Mouse (Mus musculus) midbrain, postnatal 0 days (tissue): Measurements from ENCODE around the gene Dab2ip. TPM values are rescaled to one million over a fixed set of nuclear protein-coding genes. Genes with fewer than 3 reads are reported as not detected.
A peak's percentile ranks its signal among the peaks of the same experiment; 100 is the strongest.

ENCODE experiments used
- ATAC-seq: fragments of 200-750 bp; cut with Nextera tagmentation; 2 replicates; pipeline ENCODE4 v1.8.0; 2017; ENCODE audit warnings: moderate number of reproducible peaks, mild to moderate bottlenecking, moderate TSS enrichment, moderate library complexity; ENCODE audit not compliant: low FRiP score
- DNase-seq: peaks from one replicate; pipeline ENCODE4 v3.0.0-alpha.2; 2015; ENCODE audit warnings: low spot score
- H3K27ac ChIP-seq: fragments of 300-500 bp; sonication (generic); 2 replicates; pipeline ENCODE4 v1.5.1; 2014; ENCODE audit warnings: low read depth, mild to moderate bottlenecking, low read length, mixed read lengths
- H3K27me3 ChIP-seq: fragments of 300-500 bp; sonication (generic); 2 replicates; pipeline ENCODE4 v1.6.1; 2014; ENCODE audit warnings: low read length, control low read depth, mixed read lengths; ENCODE audit not compliant: insufficient read depth
- H3K36me3 ChIP-seq: fragments of 300-500 bp; sonication (generic); 2 replicates; pipeline ENCODE4 v1.6.1; 2014; ENCODE audit warnings: low read length, control low read depth, mixed read lengths; ENCODE audit not compliant: insufficient read depth
- H3K4me1 ChIP-seq: fragments of 300-500 bp; sonication (generic); 2 replicates; pipeline ENCODE4 v1.6.1; 2014; ENCODE audit warnings: mild to moderate bottlenecking, control low read depth, antibody characterized with exemption, low read length, mixed read lengths; ENCODE audit not compliant: insufficient read depth
- H3K4me2 ChIP-seq: fragments of 300-500 bp; sonication (generic); 2 replicates; pipeline ENCODE4 v1.6.1; 2014; ENCODE audit warnings: low read depth, mild to moderate bottlenecking, low read length, mixed read lengths; ENCODE audit not compliant: poor library complexity, severe bottlenecking
- H3K4me3 ChIP-seq: fragments of 300-500 bp; sonication (generic); 2 replicates; pipeline ENCODE4 v1.5.1; 2014; ENCODE audit warnings: low read depth, mild to moderate bottlenecking, low read length, moderate library complexity
- H3K9ac ChIP-seq: fragments of 300-500 bp; sonication (generic); replicated peaks from 2 replicates; pipeline ENCODE4 v1.6.1; 2014; ENCODE audit warnings: mild to moderate bottlenecking, low read length, moderate library complexity, mixed read lengths; ENCODE audit not compliant: poor library complexity, severe bottlenecking
- H3K9me3 ChIP-seq: fragments of 300-500 bp; sonication (generic); 2 replicates; pipeline ENCODE4 v1.6.1; 2016; ENCODE audit warnings: low read length, control low read depth
- CTCF ChIP-seq: IDR thresholded peaks from 2 replicates; pipeline ENCODE4 v1.5.1; 2016; ENCODE audit warnings: antibody characterized with exemption, mild to moderate bottlenecking
- WGBS: fragments of 180-500 bp; shearing (Covaris S2); extraction: QIAGEN DNeasy Blood & Tissue Kit; methylation state at CpG from one replicate; pipeline ENCODE4 v1.1.7; 2014; 5-methylcytosine and 5-hydroxymethylcytosine counted together
- polyA plus RNA-seq: library from polyadenylated mRNA; unstranded; fragments of >200 nt; fragmentation: Nextera tagmentation; extraction: Ambion mirVana; gene quantifications from 2 replicates; pipeline ENCODE4 v1.2.1, GENCODE M21; 2015
- total RNA-seq: library from RNA; depleted of rRNA; stranded (reverse); fragments of >200 nt; gene quantifications from 2 replicates; pipeline ENCODE4 v1.2.3, GENCODE M21; 2014

Gene Dab2ip
- total and polyA plus RNA-seq, 2 experiments from 2014 or later, result 73.3 to 175 TPM

DNA sequence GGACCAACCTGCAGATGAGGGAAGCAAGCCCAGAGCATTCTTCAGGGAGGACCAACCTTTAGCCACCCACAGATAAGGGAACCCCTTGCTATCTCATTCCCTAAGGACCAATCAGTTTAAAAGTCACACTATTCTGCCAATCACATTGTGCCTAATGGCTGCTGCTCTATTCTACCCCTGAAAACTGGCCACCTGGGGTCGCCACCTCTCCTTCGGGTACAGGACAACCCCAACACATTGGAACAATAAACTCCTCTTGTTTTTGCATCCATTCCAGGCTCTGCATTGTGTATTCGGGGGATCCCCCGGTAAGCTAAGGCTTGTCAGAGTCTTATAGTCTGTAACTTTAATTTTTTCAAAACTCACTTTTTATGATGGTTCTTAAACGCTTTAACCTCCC, 203.4 kb downstream of the Dab2ip start:
- no peak for ATAC-seq
- no peaks in the 10 kb centered on the region for H3K36me3 ChIP-seq
- H3K9ac ChIP-seq, result no peak overlapping the region
- no peak for DNase-seq
- no peaks in the 10 kb centered on the region for H3K4me1 ChIP-seq
- no peak for TF ChIP-seq CTCF
- H3K9me3 ChIP-seq, result no peaks in the 10 kb centered on the region
- no peaks in the 10 kb centered on the region for H3K27me3 ChIP-seq
- no peak overlapping the region for H3K4me3 ChIP-seq
- no peak overlapping the region for H3K4me2 ChIP-seq
- no peak overlapping the region for H3K27ac ChIP-seq
- WGBS, result 90% methylated on average over 5 of the region's 5 CpGs

DNA sequence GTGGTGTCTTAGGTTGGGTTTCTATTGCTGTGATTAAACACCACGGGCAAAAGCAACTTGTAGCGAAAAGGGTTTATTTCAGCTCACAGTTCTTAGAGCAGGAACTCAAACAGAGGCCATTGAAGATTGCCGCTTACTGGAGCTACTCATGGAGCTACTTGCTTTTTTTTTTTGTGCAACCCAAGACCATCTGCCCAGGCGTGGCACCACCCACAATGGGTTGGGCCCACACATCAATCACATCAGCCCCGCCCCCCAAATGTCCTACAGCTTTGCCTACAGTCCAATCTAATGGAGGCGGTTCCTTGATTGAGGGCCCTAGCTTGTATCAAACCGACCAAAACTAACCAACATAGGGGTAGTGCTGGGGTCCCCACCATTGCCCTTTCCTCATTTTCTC, 205.8 kb downstream of the Dab2ip start:
- no peaks in the 10 kb centered on the region for H3K27me3 ChIP-seq
- ATAC-seq, result no peak
- H3K4me1 ChIP-seq, result no peaks in the 10 kb centered on the region
- H3K36me3 ChIP-seq, result no peaks in the 10 kb centered on the region
- no peak overlapping the region for H3K27ac ChIP-seq
- 93% methylated on average over 7 of the region's 7 CpGs for WGBS
- DNase-seq, result no peak
- H3K9me3 ChIP-seq, result no peaks in the 10 kb centered on the region
- H3K4me3 ChIP-seq, result no peak overlapping the region
- H3K9ac ChIP-seq, result no peak overlapping the region
- TF ChIP-seq CTCF, result no peak
- no peak overlapping the region for H3K4me2 ChIP-seq

DNA sequence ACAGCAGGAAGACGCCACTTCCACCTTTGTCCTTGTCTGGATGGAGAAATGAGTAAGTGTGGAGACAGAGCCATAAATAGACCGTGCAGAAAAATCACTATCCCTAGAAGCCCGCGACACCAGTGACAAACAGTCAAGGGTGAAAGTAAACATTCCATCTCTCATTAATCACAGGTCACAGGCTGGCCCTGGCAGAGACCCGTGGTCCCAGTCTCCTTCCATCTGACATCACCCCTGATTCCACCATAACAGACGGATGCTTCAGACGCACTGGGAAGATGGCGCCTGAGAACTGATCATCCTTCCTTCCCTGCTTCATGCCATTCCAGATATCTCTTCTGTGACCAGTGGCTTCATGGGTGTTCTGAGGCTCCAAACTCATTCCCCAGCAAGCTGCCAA, 206.3 kb downstream of the Dab2ip start:
- TF ChIP-seq CTCF, result no peak
- H3K27me3 ChIP-seq, result no peaks in the 10 kb centered on the region
- no peaks in the 10 kb centered on the region for H3K9me3 ChIP-seq
- no peak overlapping the region for H3K4me2 ChIP-seq
- H3K9ac ChIP-seq, result no peak overlapping the region
- H3K4me3 ChIP-seq, result no peak overlapping the region
- WGBS, result 91% methylated on average over 8 of the region's 8 CpGs
- ATAC-seq (no peak), DNase-seq (no peak)
- H3K27ac ChIP-seq, result no peak overlapping the region
- H3K4me1 ChIP-seq, result no peaks in the 10 kb centered on the region
- H3K36me3 ChIP-seq, result no peaks in the 10 kb centered on the region

DNA sequence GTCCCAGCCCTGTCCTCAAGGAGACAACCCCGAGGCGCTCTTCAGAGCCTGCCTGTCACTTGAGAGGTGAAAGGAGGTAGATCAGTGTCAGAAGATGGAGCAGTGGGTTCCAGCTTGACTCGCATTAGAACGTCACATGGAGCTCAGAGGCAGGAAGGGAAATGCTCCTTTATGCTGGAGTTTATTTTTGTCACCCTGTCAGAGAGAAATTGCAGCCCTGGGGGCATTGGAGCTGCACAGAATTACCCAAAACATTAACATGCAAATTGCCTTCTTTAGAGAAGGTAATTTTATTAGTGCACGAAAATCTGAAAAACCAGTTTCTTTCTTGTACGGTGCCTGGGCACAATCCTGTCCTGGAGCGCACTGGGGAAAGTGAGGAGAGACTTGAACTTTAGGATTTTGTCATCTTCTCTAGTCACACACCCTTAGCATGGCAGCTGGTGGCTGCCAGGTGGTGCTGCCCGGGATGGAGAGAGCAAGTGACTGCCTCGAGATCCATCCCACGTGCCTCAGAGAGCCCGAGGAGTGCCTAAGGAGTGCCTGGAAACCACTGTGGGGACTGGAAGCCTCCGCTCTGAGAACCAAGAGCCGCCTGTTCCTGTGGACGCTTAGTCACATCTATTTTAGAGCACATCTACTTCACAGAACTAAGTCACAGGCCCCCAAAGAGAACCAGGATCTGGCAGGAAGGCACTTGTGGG, 209.9 kb downstream of the Dab2ip start:
- WGBS, result 44% methylated on average over 14 of the region's 14 CpGs
- DNase-seq, result peak; percentile 22
- no peak for ATAC-seq
- no peaks in the 10 kb centered on the region for H3K27me3 ChIP-seq
- no peaks in the 10 kb centered on the region for H3K4me1 ChIP-seq
- H3K9me3 ChIP-seq, result no peaks in the 10 kb centered on the region
- no peak overlapping the region for H3K4me3 ChIP-seq
- H3K4me2 ChIP-seq, result no peak overlapping the region
- no peak for TF ChIP-seq CTCF
- no peak overlapping the region for H3K9ac ChIP-seq
- no peak overlapping the region for H3K27ac ChIP-seq
- H3K36me3 ChIP-seq, result no peaks in the 10 kb centered on the region

DNA sequence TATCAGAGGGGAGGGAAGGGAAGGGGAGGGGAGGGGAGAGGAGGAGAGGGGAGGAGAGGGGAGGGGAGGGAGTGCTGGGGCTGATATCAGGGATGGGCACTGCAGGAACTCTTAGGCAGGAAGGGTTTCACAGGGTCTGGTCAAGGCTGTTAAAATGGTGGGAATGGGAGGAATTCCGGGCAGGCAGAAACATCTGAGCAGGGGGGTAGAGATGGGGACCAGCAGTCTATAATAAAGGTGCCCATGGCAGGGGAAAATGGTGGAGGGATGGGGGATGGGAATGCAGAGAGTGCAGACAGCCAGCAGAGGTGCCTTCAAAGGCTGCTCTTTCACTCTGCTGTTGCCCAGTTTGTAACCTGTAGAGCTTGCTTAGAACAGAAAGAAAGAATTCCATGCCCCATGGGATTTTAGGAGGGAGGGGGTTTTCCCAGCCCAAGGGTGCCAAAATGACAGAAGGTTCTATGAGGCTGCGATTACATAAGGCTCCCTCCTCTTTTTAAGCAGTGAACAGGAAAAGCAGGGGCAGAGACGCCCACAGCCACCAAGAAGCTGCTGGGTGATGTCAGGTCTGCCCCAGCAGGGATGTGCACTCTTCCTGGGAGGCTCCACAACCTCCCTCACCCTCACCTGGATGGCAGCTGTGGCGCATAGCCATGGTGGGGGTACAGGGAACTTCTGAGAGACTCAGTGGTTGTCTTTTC, 210.6 kb downstream of the Dab2ip start:
- DNase-seq, result no peak

DNA sequence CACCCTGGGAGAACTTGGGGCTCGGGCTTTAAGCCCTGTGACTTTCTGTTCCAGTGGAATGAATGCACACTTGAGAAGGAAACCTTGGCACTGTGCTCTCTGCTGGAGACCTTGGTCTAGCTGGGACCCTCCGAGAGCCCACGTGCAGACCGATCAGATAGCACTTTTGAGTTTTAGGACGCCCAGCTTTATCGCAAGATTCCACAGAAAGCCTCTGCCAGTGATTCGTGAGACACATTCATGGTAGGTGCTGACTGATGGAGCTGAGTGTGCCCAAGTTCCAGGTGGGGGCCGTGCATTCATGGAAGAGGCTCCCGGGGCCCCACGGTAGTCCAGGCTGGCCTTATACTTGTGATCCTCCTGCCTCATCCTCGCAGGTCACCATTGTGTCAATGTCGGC, 211.3 kb downstream of the Dab2ip start:
- ATAC-seq, result no peak
- 88% methylated on average over 12 of the region's 12 CpGs for WGBS
- no peaks in the 10 kb centered on the region for H3K9me3 ChIP-seq
- H3K27me3 ChIP-seq, result no peaks in the 10 kb centered on the region
- H3K27ac ChIP-seq, result no peak overlapping the region
- H3K4me1 ChIP-seq, result no peaks in the 10 kb centered on the region
- no peaks in the 10 kb centered on the region for H3K36me3 ChIP-seq
- no peak overlapping the region for H3K9ac ChIP-seq
- no peak for TF ChIP-seq CTCF
- no peak overlapping the region for H3K4me2 ChIP-seq
- DNase-seq, result no peak
- no peak overlapping the region for H3K4me3 ChIP-seq

More for the DNA sequence above, 210.6 kb downstream of the Dab2ip start:
- H3K27me3 ChIP-seq, result no peaks in the 10 kb centered on the region
- WGBS, result 55% methylated on average over 4 of the region's 4 CpGs
- no peak for TF ChIP-seq CTCF
- no peak overlapping the region for H3K9ac ChIP-seq
- no peaks in the 10 kb centered on the region for H3K36me3 ChIP-seq
- no peaks in the 10 kb centered on the region for H3K4me1 ChIP-seq
- no peak overlapping the region for H3K4me3 ChIP-seq
- ATAC-seq, result no peak
- no peak overlapping the region for H3K4me2 ChIP-seq
- H3K9me3 ChIP-seq, result no peaks in the 10 kb centered on the region
- no peak overlapping the region for H3K27ac ChIP-seq
